Mouse (Mus musculus) adrenal gland (tissue): ENCODE measurements at regions not wholly inside any gene's neighbourhood (a gene's known extent, or its start where the extent isn't known, plus 50 kb on each side); places are given as distances from the start of the nearest gene placed in this dataset.

Experiments
- intact Hi-C: fragments of 180-260 bp; cut with DNase I; formaldehyde crosslinking; loops from one replicate; pipeline ENCODE4 v1.15.1; 2025

GRCm38 (mm10) chr9:100194604-100195444 is 291.8 kb downstream of the Il20rb start:
- intact Hi-C loops, result no loop called here

GRCm38 (mm10) chr9:100194158-100194557 is 292.4 kb downstream of the Il20rb start:
- intact Hi-C loops, result no loop called here

DNA sequence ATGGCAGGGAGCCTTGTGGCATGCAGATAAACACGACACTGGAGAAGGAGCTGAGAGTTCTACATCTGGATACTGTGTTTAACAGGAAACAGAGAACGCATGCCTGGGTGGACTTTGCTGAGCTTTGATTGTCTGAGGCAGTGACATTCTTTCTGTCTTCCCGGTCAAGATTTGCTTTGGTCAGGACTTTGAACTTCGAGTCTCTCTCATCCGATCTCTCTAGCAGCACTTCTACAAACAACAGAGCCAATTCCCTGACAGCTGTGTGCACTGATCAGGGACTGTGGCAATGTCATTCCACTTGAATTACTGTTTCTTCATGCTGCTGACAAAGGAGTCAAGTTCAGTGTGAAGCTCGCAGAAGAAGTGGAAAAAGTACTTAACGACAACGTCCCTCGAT is 302.5 kb downstream of the Il20rb start:
- intact Hi-C loops, result no loop called here

DNA sequence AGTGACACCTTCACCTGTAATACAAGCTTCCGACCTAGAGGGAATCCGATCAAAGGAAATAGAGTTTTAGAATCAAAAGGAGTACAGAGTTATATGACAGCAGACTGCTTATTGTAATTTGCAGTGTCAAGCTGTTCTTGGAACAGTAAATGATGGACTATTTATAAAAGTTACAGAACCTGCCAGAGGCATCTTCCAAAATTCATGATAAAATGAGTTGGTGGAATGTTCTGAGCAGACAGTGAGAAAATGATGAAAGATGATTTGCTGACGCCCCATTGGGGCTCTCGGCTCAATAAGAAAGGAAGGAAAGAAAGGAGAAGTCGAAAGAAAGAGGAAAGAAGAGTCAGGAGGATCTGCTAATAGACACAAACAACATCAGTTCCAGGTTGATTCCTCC is 300.3 kb upstream of the Sox14 start:
- intact Hi-C loops, result no loop called here

- intact Hi-C loops, result no loop called here
These were observed 290.3 kb upstream of the Sox14 start for GRCm38 (mm10) chr9:100166256-100166655.

DNA sequence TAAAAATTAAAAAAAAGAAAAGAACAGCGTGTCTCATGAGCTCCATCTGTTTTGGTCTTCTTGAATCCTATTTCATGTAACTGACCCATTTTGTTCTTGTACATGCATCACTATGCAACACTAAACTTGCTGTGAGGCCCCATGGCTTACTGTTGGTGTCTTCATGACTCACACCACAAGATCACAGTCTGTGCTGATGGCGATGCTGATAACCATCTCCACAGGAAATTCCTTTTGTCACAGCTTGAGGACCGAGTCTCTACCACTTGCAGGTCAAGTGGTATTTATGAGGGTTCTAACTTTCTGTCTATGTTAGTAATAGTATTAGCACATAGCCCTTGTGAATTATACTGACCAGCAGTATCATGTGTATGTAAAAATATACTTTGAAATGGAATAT is 286.0 kb upstream of the Sox14 start:
- intact Hi-C loops, result loop anchor here (2.0 kb wide), 1 partner anchor 17 kb away; no protein-coding TSS in a partner anchor
